Mouse (Mus musculus) midbrain, embryonic 14.5 days (tissue): ENCODE measurements around the gene Cyp17a1. TPM values are rescaled to one million over a fixed set of nuclear protein-coding genes. Genes with fewer than 3 reads are reported as not detected.

ENCODE experiments used
- ATAC-seq: fragments of 200-750 bp; cut with Nextera tagmentation; 2 replicates; pipeline ENCODE4 v1.8.0; 2017; ENCODE audit warnings: moderate number of reproducible peaks, moderate library complexity; ENCODE audit not compliant: low FRiP score, low TSS enrichment
- DNase-seq: peaks from one replicate; pipeline ENCODE4 v3.0.0-alpha.2; 2015
- H3K27ac ChIP-seq: fragments of 300-500 bp; sonication (generic); replicated peaks from 2 replicates; pipeline ENCODE4 v1.5.1; 2014; ENCODE audit warnings: mild to moderate bottlenecking, low read depth, low read length, moderate library complexity
- H3K27me3 ChIP-seq: fragments of 300-500 bp; sonication (generic); 2 replicates; pipeline ENCODE4 v1.6.1; 2014; ENCODE audit warnings: low read length, control low read depth, mixed read lengths; ENCODE audit not compliant: control insufficient read depth, insufficient read depth
- H3K36me3 ChIP-seq: fragments of 300-500 bp; sonication (generic); 2 replicates; pipeline ENCODE4 v1.6.1; 2014; ENCODE audit warnings: low read length, control low read depth; ENCODE audit not compliant: control insufficient read depth, insufficient read depth
- H3K4me1 ChIP-seq: fragments of 300-500 bp; sonication (generic); 2 replicates; pipeline ENCODE4 v1.6.1; 2014; ENCODE audit warnings: mild to moderate bottlenecking, antibody characterized with exemption, low read length, control low read depth; ENCODE audit not compliant: control insufficient read depth, insufficient read depth
- H3K4me2 ChIP-seq: fragments of 300-500 bp; sonication (generic); 2 replicates; pipeline ENCODE4 v1.6.1; 2014; ENCODE audit warnings: mild to moderate bottlenecking, low read length, moderate library complexity
- H3K4me3 ChIP-seq: fragments of 300-500 bp; sonication (generic); replicated peaks from 2 replicates; pipeline ENCODE4 v1.5.1; 2014; ENCODE audit warnings: low read depth, low read length
- H3K9ac ChIP-seq: fragments of 300-500 bp; sonication (generic); replicated peaks from 2 replicates; pipeline ENCODE4 v1.6.1; 2014; ENCODE audit warnings: mild to moderate bottlenecking, low read length, moderate library complexity
- H3K9me3 ChIP-seq: fragments of 300-500 bp; sonication (generic); 2 replicates; pipeline ENCODE4 v1.6.1; 2016; ENCODE audit warnings: low read length, control low read depth, mixed read lengths; ENCODE audit not compliant: control insufficient read depth
- WGBS: fragments of 180-500 bp; shearing (Covaris S2); extraction: QIAGEN DNeasy Blood & Tissue Kit; methylation state at CpG from one replicate; pipeline ENCODE4 v1.1.7; 2014; 5-methylcytosine and 5-hydroxymethylcytosine counted together
- polyA plus RNA-seq: library from polyadenylated mRNA; unstranded; fragments of >200 nt; fragmentation: Nextera tagmentation; extraction: Ambion mirVana; gene quantifications from 2 replicates; pipeline ENCODE4 v1.2.1, GENCODE M21; 2014

Gene Cyp17a1
- polyA plus RNA-seq, 1 experiment from 2014 or later, result not detected

DNA sequence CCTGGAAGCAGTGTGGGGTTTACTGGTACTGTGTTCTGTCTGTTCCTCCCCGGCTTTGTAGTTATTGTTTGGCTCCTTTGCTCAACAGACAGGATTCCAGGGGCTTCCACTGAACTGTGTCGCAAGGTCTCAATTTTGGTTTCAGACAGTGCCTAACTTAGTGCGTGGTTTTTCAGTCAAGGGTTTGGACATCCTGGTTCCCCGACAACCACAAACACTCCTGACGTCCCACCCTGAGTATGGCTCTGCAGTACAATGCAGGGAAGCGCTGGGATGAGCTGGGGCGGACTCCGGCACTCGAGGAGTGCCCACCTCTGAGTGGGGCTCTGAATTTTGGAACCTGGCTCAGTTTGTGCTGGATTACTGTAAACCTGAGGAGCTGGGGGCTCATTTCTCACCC lies 43.2 kb downstream of the Cyp17a1 start:
- no peaks in the 10 kb centered on the region for H3K4me1 ChIP-seq
- ATAC-seq (no peak), DNase-seq (no peak)
- no peak overlapping the region for H3K27ac ChIP-seq
- no peaks in the 10 kb centered on the region for H3K9me3 ChIP-seq
- WGBS, result 67% methylated on average over 9 of the region's 9 CpGs
- no peak overlapping the region for H3K9ac ChIP-seq
- no peak overlapping the region for H3K4me2 ChIP-seq
- no peaks in the 10 kb centered on the region for H3K27me3 ChIP-seq
- no peak overlapping the region for H3K4me3 ChIP-seq
- H3K36me3 ChIP-seq, result peaks cover 6% of the 10 kb centered on the region; the same call in 1 of the 2 replicates

DNA sequence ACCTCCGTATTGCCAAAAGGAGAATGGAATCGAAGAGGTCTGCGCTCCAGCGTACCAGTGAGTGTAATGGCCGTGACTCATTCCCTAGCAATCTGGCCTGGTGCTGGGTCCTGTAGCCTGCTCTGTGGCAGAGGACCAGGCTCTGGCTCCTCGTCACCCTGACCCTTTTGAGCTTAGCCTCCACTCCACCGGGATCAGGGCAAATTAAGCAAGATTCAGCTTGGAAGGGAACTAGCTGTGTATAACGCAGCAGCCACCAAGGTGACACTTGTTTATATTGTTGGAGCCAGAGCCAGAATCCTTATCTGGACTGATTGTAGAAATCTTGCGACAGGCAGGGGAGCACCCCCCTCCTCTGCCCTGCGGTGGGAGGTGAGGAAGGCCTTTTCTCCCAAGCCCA lies 44.6 kb downstream of the Cyp17a1 start:
- no peak for ATAC-seq
- Histone ChIP-seq H3K4me2 (no peak overlapping the region), H3K27ac (no peak overlapping the region), H3K36me3 (peaks cover 6% of the 10 kb centered on the region; the same call in 1 of the 2 replicates), H3K4me1 (peaks cover 13% of the 10 kb centered on the region), H3K27me3 (no peaks in the 10 kb centered on the region), H3K9me3 (no peaks in the 10 kb centered on the region), H3K4me3 (no peak overlapping the region), H3K9ac (no peak overlapping the region)
- WGBS, result 88% methylated on average over 10 of the region's 10 CpGs
- no peak for DNase-seq

DNA sequence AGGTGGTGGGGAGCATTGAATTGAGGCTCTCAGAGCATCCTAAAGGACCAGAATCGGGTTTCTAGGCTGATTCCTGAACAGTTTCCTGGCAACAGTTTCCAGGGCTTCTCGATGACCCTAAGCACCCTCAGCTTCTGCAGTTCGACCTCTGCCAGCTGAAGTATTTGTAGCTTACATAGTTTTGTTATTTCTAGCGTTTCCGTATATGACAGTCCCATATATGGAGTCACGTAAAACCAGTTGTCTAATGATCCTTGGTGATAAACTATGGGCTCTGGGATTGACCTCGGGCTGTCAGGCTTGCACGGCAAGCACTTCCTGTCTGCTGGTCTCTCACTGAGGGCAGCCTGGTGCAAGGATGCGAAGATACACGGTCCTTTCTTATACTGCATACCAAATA lies 47.5 kb downstream of the Cyp17a1 start:
- no peak overlapping the region for H3K27ac ChIP-seq
- WGBS, result 81% methylated on average over 10 of the region's 10 CpGs

DNA sequence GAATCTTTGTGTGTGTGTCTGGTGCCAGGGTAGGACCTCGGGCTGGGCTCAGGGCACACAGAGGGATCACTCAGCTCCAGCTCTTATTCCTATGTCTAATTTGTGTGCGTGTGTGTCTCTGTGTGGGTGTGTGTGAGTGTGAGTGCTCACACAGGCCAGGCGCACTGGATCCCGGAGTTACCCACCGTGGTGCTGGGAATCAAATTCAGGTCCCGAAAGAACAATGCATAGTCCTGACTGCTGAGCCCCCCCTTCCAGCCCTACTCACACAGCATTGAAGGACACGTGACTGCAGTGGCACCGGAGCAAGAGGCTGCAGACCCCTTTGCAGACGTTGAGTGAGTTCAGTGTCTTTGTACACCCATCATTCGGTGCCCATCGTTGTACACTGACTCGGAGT lies 48.0 kb downstream of the Cyp17a1 start:
- no peak for ATAC-seq

More for the DNA sequence above, 47.5 kb downstream of the Cyp17a1 start:
- DNase-seq, result no peak
- H3K27me3 ChIP-seq, result no peaks in the 10 kb centered on the region
- H3K4me1 ChIP-seq, result peaks cover 40% of the 10 kb centered on the region
- no peak overlapping the region for H3K4me3 ChIP-seq
- peaks cover 6% of the 10 kb centered on the region; the same call in 1 of the 2 replicates for H3K36me3 ChIP-seq
- no peak overlapping the region for H3K9ac ChIP-seq
- H3K9me3 ChIP-seq, result no peaks in the 10 kb centered on the region
- ATAC-seq, result no peak
- H3K4me2 ChIP-seq, result no peak overlapping the region

GRCm38 (mm10) chr19:46623790-46624772 lies 48.9 kb downstream of the Cyp17a1 start:
- H3K4me1 ChIP-seq, result peaks cover 49% of the 10 kb centered on the region
- ATAC-seq, result peak; percentile 44
- WGBS, result 20% methylated on average over 19 of the region's 19 CpGs

More for the DNA sequence above, 48.0 kb downstream of the Cyp17a1 start:
- 92% methylated on average over 12 of the region's 12 CpGs for WGBS
- Histone ChIP-seq H3K4me3 (no peak overlapping the region), H3K9ac (no peak overlapping the region), H3K4me1 (peaks cover 41% of the 10 kb centered on the region), H3K9me3 (no peaks in the 10 kb centered on the region), H3K36me3 (peaks cover 6% of the 10 kb centered on the region; the same call in 1 of the 2 replicates), H3K27me3 (no peaks in the 10 kb centered on the region), H3K27ac (no peak overlapping the region), H3K4me2 (no peak overlapping the region)
- DNase-seq, result no peak

GRCm38 (mm10) chr19:46623194-46623667 lies 49.7 kb downstream of the Cyp17a1 start:
- no peak overlapping the region for H3K4me3 ChIP-seq
- peaks cover 49% of the 10 kb centered on the region for H3K4me1 ChIP-seq
- DNase-seq (peak; percentile 53), ATAC-seq (peak; percentile 7; the same call in 1 of the 2 replicates)
- peaks cover 8% of the 10 kb centered on the region; the same call in 1 of the 2 replicates for H3K36me3 ChIP-seq
- WGBS, result 5% methylated on average over 16 of the region's 16 CpGs
- H3K4me2 ChIP-seq, result peak overlapping the region; percentile 38
- no peaks in the 10 kb centered on the region for H3K27me3 ChIP-seq
- H3K9ac ChIP-seq, result no peak overlapping the region; the same call in 1 of the 2 replicates
- H3K9me3 ChIP-seq, result no peaks in the 10 kb centered on the region
- H3K27ac ChIP-seq, result 0 out of 2 replicates have a peak overlapping the region, but pooled peaks have one; percentile 41

More at GRCm38 (mm10) chr19:46623790-46624772, 48.9 kb downstream of the Cyp17a1 start:
- no peaks in the 10 kb centered on the region for H3K27me3 ChIP-seq
- peaks cover 8% of the 10 kb centered on the region; the same call in 1 of the 2 replicates for H3K36me3 ChIP-seq
- peak overlapping the region; percentile 20; the same call in 1 of the 2 replicates for H3K9ac ChIP-seq
- H3K27ac ChIP-seq, result 0 out of 2 replicates have a peak overlapping the region, but pooled peaks have one; percentile 41
- H3K4me3 ChIP-seq, result no peak overlapping the region
- no peaks in the 10 kb centered on the region for H3K9me3 ChIP-seq
- no peak for DNase-seq
- peak overlapping the region; percentile 38 for H3K4me2 ChIP-seq

DNA sequence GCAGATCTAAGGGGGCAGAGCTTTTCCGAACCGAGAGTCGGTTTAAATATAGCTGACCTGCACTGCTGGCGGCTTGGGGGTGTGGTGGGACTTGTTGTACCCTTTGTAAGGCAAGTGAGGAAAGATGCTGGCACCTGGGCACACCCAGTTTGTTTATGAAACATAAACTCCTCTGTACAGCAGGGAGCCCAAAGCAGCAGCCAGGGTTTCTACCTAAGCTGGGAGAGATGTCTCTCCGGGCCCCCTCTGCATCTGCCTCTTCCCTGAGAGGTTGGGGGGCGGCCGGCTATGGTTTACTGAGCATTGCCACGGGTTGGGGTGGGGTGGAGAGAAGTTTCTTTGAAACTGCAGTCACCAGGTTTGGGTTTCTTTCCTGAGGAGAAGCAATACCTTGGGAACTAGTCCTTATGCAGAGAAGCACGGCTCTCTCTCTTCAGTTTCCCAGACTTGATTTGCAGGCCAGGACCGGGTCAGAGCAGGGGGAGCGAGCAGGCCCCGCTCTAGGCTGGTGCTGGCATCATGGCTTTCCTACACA lies 50.2 kb downstream of the Cyp17a1 start:
- Histone ChIP-seq H3K4me2 (peak overlapping the region; percentile 38), H3K4me1 (peaks cover 49% of the 10 kb centered on the region)
- whole genome bisulfite sequencing, result 31% methylated on average over 12 of the region's 12 CpGs

More for the DNA sequence above, 50.2 kb downstream of the Cyp17a1 start:
- ATAC-seq, result peak; percentile 35; the same call in 1 of the 2 replicates
- H3K27me3 ChIP-seq, result no peaks in the 10 kb centered on the region
- H3K9me3 ChIP-seq, result no peaks in the 10 kb centered on the region
- peaks cover 6% of the 10 kb centered on the region; the same call in 1 of the 2 replicates for H3K36me3 ChIP-seq
- no peak overlapping the region for H3K4me3 ChIP-seq
- H3K9ac ChIP-seq, result no peak overlapping the region
- DNase-seq, result no peak
- no peak overlapping the region for H3K27ac ChIP-seq
